Mouse (Mus musculus): Measurements from ENCODE around the gene Bscl2. TPM values are rescaled to one million over a fixed set of nuclear protein-coding genes. Genes with fewer than 3 reads are reported as not detected.
"Not testable (repeated sequence)": the region's sequence is repeated elsewhere in the genome, so short reads cannot be mapped to it uniquely, and the experiment has no call there.

Bscl2 gene
- polyA plus RNA-seq, 1 experiment, result 91.7 TPM

GRCm38 (mm10) chr19:8829660-8830059, 7.6 kb upstream of the Bscl2 start, which contains the start of gene AC129217.1:
Gene AC129217.1 (plus strand): TSS chr19:8829773.
- no peak for DNase-seq (ENCODE audit: low read depth in 1 of 2, low spot score in 2 of 2)
- Histone ChIP-seq H3K4me1 (ENCODE audit: control insufficient read depth, insufficient read depth, insufficient read length) (no peaks in the 10 kb centered on the region; the same call in 1 of the 2 replicates), H3K27ac (ENCODE audit: insufficient read depth, low read length) (no peak within 1 kb of the TSS), H3K27me3 (ENCODE audit: control insufficient read depth, insufficient read depth, low read length) (no peaks in the 10 kb centered on the region), H3K36me3 (ENCODE audit: control insufficient read depth, insufficient read depth, low read length) (peaks cover 74% of the 10 kb centered on the region), H3K4me3 (ENCODE audit: extremely low read depth, insufficient read depth, insufficient read length) (no peak within 1 kb of the TSS)
- TF ChIP-seq POLR2A (IDR thresholded peaks at IDR 0.05; ENCODE audit: low read depth, low read length) (no peak), CTCF (IDR thresholded peaks at IDR 0.05; ENCODE audit: extremely low read depth, insufficient read depth, insufficient read length, insufficient replicate concordance) (no peak)
- WGBS, result 59% methylated on average over 8 of the region's 8 CpGs

DNA sequence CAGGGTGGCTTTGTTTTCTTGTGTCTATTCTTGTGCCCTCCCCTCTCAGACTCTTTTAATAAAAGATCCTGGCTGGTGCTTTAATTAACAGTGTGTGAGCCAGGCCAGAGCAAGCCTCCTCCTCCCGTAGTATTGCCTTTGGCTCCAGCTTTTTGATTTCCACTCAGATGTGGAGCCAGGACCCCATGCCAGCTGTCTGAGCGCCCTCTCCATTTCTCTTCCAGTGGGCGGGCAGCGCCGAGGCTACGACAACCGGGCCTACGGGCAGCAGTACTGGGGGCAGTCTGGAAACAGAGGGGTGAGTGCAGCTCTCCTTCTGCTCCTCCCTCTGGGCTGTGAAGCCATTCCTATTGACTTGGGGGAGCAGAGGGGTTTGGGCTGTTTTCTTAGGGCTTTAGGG, 6.6 kb upstream of the Bscl2 start:
- no peak overlapping the region for H3K27ac ChIP-seq (ENCODE audit: insufficient read depth, low read length)
- TF ChIP-seq POLR2A (IDR thresholded peaks at IDR 0.05; ENCODE audit: low read depth, low read length), result no peak
- 95% methylated on average over 8 of the region's 8 CpGs for WGBS
- H3K27me3 ChIP-seq (ENCODE audit: control insufficient read depth, insufficient read depth, low read length), result no peaks in the 10 kb centered on the region
- no peaks in the 10 kb centered on the region; the same call in 1 of the 2 replicates for H3K4me1 ChIP-seq (ENCODE audit: control insufficient read depth, insufficient read depth, insufficient read length)
- DNase-seq (ENCODE audit: low read depth in 1 of 2, low spot score in 2 of 2), result no peak
- H3K36me3 ChIP-seq (ENCODE audit: control insufficient read depth, insufficient read depth, low read length), result peaks cover 67% of the 10 kb centered on the region
- H3K4me3 ChIP-seq (ENCODE audit: extremely low read depth, insufficient read depth, insufficient read length), result no peak overlapping the region

DNA sequence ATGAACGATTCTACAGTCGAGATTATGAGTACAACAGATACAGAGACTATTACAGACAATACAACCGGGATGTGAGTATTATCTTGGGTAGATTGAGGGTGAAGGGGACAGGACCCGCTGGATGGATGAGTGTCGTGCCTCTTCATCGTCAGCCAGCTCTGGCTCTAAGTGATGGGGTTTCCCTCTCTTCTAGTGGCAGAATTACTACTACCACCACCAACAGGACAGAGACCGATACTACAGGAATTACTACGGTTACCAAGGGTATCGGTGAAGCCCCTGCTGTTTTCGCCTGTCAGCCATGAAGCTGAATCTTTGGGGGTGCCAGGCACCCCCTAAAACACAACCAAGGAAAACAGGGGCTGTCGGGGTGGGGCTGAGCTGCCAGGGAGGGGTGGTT, 6.0 kb upstream of the Bscl2 start:
- Histone ChIP-seq H3K27me3 (ENCODE audit: control insufficient read depth, insufficient read depth, low read length) (no peaks in the 10 kb centered on the region), H3K4me3 (ENCODE audit: extremely low read depth, insufficient read depth, insufficient read length) (no peak overlapping the region), H3K4me1 (ENCODE audit: control insufficient read depth, insufficient read depth, insufficient read length) (no peaks in the 10 kb centered on the region; the same call in 1 of the 2 replicates), H3K36me3 (ENCODE audit: control insufficient read depth, insufficient read depth, low read length) (peaks cover 63% of the 10 kb centered on the region), H3K27ac (ENCODE audit: insufficient read depth, low read length) (no peak overlapping the region)
- TF ChIP-seq CTCF (IDR thresholded peaks at IDR 0.05; ENCODE audit: extremely low read depth, insufficient read depth, insufficient read length, insufficient replicate concordance) (no peak), POLR2A (IDR thresholded peaks at IDR 0.05; ENCODE audit: low read depth, low read length) (no peak)
- WGBS, result 93% methylated on average over 11 of the region's 11 CpGs
- DNase-seq (ENCODE audit: low read depth in 1 of 2, low spot score in 2 of 2), result no peak

- H3K27ac ChIP-seq (ENCODE audit: insufficient read depth, low read length), result no peak overlapping the region
- peaks cover 55% of the 10 kb centered on the region for H3K36me3 ChIP-seq (ENCODE audit: control insufficient read depth, insufficient read depth, low read length)
- no peaks in the 10 kb centered on the region for H3K27me3 ChIP-seq (ENCODE audit: control insufficient read depth, insufficient read depth, low read length)
- WGBS, result 93% methylated on average over 4 of the region's 4 CpGs
- TF ChIP-seq CTCF (IDR thresholded peaks at IDR 0.05; ENCODE audit: extremely low read depth, insufficient read depth, insufficient read length, insufficient replicate concordance) (no peak), POLR2A (IDR thresholded peaks at IDR 0.05; ENCODE audit: low read depth, low read length) (no peak)
- no peak for DNase-seq (ENCODE audit: low read depth in 1 of 2, low spot score in 2 of 2)
- no peak overlapping the region for H3K4me3 ChIP-seq (ENCODE audit: extremely low read depth, insufficient read depth, insufficient read length)
- H3K4me1 ChIP-seq (ENCODE audit: control insufficient read depth, insufficient read depth, insufficient read length), result peaks cover under 1% of the 10 kb centered on the region; the same call in 1 of the 2 replicates
These were observed 4.3 kb upstream of the Bscl2 start for GRCm38 (mm10) chr19:8832971-8833370.

- not testable (repeated sequence) for H3K27me3 ChIP-seq (ENCODE audit: control insufficient read depth, insufficient read depth, low read length); H3K4me1 ChIP-seq (ENCODE audit: control insufficient read depth, insufficient read depth, insufficient read length); H3K27ac ChIP-seq (ENCODE audit: insufficient read depth, low read length); DNase-seq (ENCODE audit: low read depth in 1 of 2, low spot score in 2 of 2); H3K4me3 ChIP-seq (ENCODE audit: extremely low read depth, insufficient read depth, insufficient read length)
- H3K36me3 ChIP-seq (ENCODE audit: control insufficient read depth, insufficient read depth, low read length), result peaks cover 24% of the 10 kb centered on the region
- 98% methylated on average over 10 of the region's 10 CpGs for WGBS
These were observed 940 bp upstream of the Bscl2 start for GRCm38 (mm10) chr19:8836327-8836726.

DNA sequence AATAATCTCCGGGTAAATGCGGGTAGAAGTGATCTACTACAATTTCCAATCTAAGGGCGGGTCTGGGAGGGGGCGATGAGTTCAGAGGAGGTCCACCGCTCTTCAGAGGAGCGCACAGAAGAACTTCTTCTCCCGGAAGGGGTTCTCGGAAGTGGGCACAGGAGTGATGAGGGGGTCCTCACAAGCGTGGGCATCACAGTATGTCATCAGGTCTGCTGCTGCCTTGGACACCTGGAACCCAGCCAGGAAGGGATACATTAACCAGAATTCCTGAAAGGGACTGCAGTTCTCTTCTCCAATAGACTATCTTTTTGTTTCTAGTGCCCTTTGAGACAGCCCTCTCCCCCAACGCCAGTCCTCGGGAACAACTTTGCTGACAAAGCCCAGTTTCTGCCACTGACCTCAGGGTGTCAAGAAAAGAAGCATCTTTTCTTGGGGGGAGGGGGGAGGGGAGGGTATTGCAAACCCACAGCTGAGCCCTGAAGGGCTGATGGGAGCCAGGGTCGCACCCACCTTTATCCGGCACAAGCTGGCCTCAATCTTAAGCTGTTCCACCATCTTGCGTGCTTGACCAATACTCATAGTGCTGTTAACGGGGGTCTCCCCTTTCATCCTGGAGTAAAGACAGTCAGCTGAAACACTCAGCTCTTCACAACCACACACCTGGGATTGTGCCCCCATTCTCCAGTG, 919 bp downstream of the Bscl2 start:
- Histone ChIP-seq H3K4me3 (ENCODE audit: extremely low read depth, insufficient read depth, insufficient read length) (peak overlapping the region; percentile 69), H3K27ac (ENCODE audit: insufficient read depth, low read length) (peak overlapping the region; percentile 89), H3K4me1 (ENCODE audit: control insufficient read depth, insufficient read depth, insufficient read length) (peaks cover 10% of the 10 kb centered on the region; the same call in 1 of the 2 replicates), H3K36me3 (ENCODE audit: control insufficient read depth, insufficient read depth, low read length) (peaks cover 9% of the 10 kb centered on the region), H3K27me3 (ENCODE audit: control insufficient read depth, insufficient read depth, low read length) (no peaks in the 10 kb centered on the region)
- TF ChIP-seq CTCF (IDR thresholded peaks at IDR 0.05; ENCODE audit: extremely low read depth, insufficient read depth, insufficient read length, insufficient replicate concordance) (no peak), POLR2A (IDR thresholded peaks at IDR 0.05; ENCODE audit: low read depth, low read length) (no peak)
- 32% methylated on average over 15 of the region's 15 CpGs for WGBS
- no peak for DNase-seq (ENCODE audit: low read depth in 1 of 2, low spot score in 2 of 2)

DNA sequence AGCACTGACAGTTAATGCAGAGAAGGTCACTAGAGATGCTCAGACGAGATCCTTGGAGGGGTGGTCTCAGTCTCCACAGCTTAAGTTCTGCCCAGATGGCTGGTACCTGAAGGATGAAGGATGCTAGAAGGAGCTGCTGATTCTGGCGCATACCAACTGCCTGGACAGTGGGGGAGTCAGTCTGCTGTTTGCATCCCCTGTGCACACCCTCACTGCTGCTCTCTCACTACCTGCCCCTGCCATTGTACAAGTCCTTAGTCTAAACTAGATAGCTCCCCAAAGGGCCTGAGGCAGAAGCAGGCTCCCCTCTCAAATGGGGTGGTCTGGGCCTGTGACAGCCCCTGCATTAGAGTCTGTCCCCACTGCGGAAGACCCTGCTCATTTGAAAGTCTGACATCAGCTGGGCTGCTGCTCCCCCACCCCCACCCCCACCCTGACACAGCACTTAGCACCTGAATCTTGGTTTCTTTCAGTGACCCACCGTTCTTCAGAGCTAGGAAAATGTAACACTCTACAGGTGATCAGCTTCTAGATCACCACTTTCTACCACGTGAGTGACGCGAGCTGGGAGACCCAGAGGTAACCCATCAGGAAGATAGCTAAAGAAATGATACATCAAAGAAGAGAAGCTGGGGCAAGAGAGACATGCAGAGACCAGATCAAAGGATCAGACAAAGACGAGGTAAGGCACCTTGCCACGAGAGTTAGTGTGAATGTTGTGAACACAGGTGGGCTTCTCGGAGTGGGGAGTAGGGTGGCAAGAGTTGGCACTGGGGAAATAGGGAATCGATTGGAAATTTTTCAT, 2.0 kb downstream of the Bscl2 start, which contains the start of gene Gng3:
Gng3 (minus strand) TSS at position 92 of the 805 bp plus-strand sequence.
- DNase-seq (ENCODE audit: low read depth in 1 of 2, low spot score in 2 of 2), result no peak
- no peaks in the 10 kb centered on the region for H3K27me3 ChIP-seq (ENCODE audit: control insufficient read depth, insufficient read depth, low read length)
- peaks cover 6% of the 10 kb centered on the region for H3K36me3 ChIP-seq (ENCODE audit: control insufficient read depth, insufficient read depth, low read length)
- WGBS, result 82% methylated on average over 11 of the region's 11 CpGs
- no peak for TF ChIP-seq POLR2A (IDR thresholded peaks at IDR 0.05; ENCODE audit: low read depth, low read length)
- no peak for TF ChIP-seq CTCF (IDR thresholded peaks at IDR 0.05; ENCODE audit: extremely low read depth, insufficient read depth, insufficient read length, insufficient replicate concordance)
- H3K27ac ChIP-seq (ENCODE audit: insufficient read depth, low read length), result no peak within 1 kb of the TSS; the same call in 1 of the 2 replicates
- H3K4me1 ChIP-seq (ENCODE audit: control insufficient read depth, insufficient read depth, insufficient read length), result peaks cover 10% of the 10 kb centered on the region; the same call in 1 of the 2 replicates
- peak within 1 kb of the TSS; percentile 69 for H3K4me3 ChIP-seq (ENCODE audit: extremely low read depth, insufficient read depth, insufficient read length)
